Comparison of ENCODE assay signal across 8 mouse cellular contexts in genomic region chr15:99392486-99393385, GRCm38 (mm10). TPM values are rescaled to one million over a fixed set of nuclear protein-coding genes. Genes with fewer than 3 reads are reported as not detected.
DNase-seq lines count a peak whose midpoint lies in the region; ATAC-seq lines count a peak whose summit lies in the region.

Tmbim6 (plus strand) TSS chr15:99392882.

- H3K27ac ChIP-seq in hindbrain, embryonic 16.5 days (ENCODE audit: low read depth, low read length): peak within 1 kb of the TSS; percentile 93
- H3K27ac ChIP-seq in macrophage: peak within 1 kb of the TSS; percentile 91

- H3K79me2 ChIP-seq in macrophage (ENCODE audit: inconsistent target): peaks cover 49% of the 10 kb centered on the region

- no peaks in the 10 kb centered on the region for H3K9me3 ChIP-seq in hindbrain, embryonic 16.5 days (ENCODE audit: control insufficient read depth, low read length)

- H3K36me3 ChIP-seq in hindbrain, embryonic 16.5 days (ENCODE audit: control insufficient read depth, insufficient read depth, low read length): no peaks in the 10 kb centered on the region
- H3K36me3 ChIP-seq in macrophage (ENCODE audit: inconsistent target): no peaks in the 10 kb centered on the region

- peaks cover 33% of the 10 kb centered on the region for H3K4me1 ChIP-seq in hindbrain, embryonic 16.5 days (ENCODE audit: control insufficient read depth, insufficient read depth, low read depth, low read length)

- peak within 1 kb of the TSS; percentile 87 for H3K4me3 ChIP-seq in hindbrain, embryonic 16.5 days (ENCODE audit: low read length)
- peak within 1 kb of the TSS; percentile 97 for H3K4me3 ChIP-seq in macrophage (ENCODE audit: inconsistent target)

- H3K9ac ChIP-seq in hindbrain, embryonic 16.5 days (ENCODE audit: low read depth, low read length): peak within 1 kb of the TSS; percentile 79

- no peaks in the 10 kb centered on the region for H3K27me3 ChIP-seq in hindbrain, embryonic 16.5 days (replicated peaks; ENCODE audit: control insufficient read depth, insufficient read depth, low read length)

- ATAC-seq in hindbrain, embryonic 16.5 days: peak; percentile 100

- peak within 1 kb of the TSS; percentile 92 for H3K4me2 ChIP-seq in hindbrain, embryonic 16.5 days (ENCODE audit: low read length)

- peak; percentile 97 for DNase-seq in WW6 (ENCODE audit: low read depth, low spot score)
- peak; percentile 98 to 99 for DNase-seq in cerebellum, postnatal 4 days (ENCODE audit: low spot score in 2 of 2)
- peak; percentile 100 for DNase-seq in gastrocnemius, adult 18-20 months (ENCODE audit: low spot score)
- DNase-seq in left cerebral cortex, adult 18-20 months (ENCODE audit: low spot score in 2 of 2): peak; percentile 97 to 99
- DNase-seq in right cerebral cortex, adult 18-20 months: peak; percentile 99
- DNase-seq in urinary bladder, postnatal 10 days (ENCODE audit: low spot score): peak; percentile 93

- WGBS in hindbrain, embryonic 16.5 days: under 1% methylated on average over 49 of the region's 51 CpGs
- under 1% methylated on average over 51 of the region's 51 CpGs for WGBS in macrophage (ENCODE audit: missing documents)

RNA-seq across cellular contexts. Expression of gene Tmbim6, which starts in this region (rescaled TPM):
- total RNA-seq in gastrocnemius, adult 18-20 months (2021): 100 to 1,000 TPM; 197 to 208 TPM
- 346 and 350 TPM in 2 replicates for polyA plus RNA-seq in hindbrain, embryonic 16.5 days (2015; fragmentation: Nextera tagmentation; extraction: Ambion mirVana)
- total RNA-seq in left cerebral cortex, adult 18-20 months (2021): 100 to 1,000 TPM; 331 to 338 TPM
- 100 to 1,000 TPM; 200 to 542 (median 362) TPM for total RNA-seq in macrophage (2018; cell fraction: chromatin; rRNA removed)
- total RNA-seq in macrophage (2018; cell fraction: cytosol; rRNA removed): 100 to 1,000 TPM; 437 to 919 (median 656) TPM
- total RNA-seq in macrophage (2018; cell fraction: nucleus; rRNA removed): 1,000 to 10,000 TPM in 5 of 26 experiments, 100 to 1,000 TPM in 21; 516 to 1,185 (median 814) TPM
- 449 to 584 TPM (median 516 TPM) in 3 replicates for polyA plus RNA-seq in macrophage (2018)

Comparison
In these comparisons a context has a peak if more than half of its experiments do, and no peak if none do; other contexts are left out.
1. Peak in every context shown above with its lines: DNase-seq, ATAC-seq, H3K4me3 ChIP-seq and H3K27ac ChIP-seq.